Mouse (Mus musculus) intestine, embryonic 14.5 days (tissue): ENCODE results near the gene Ehd2. TPM values are rescaled to one million over a fixed set of nuclear protein-coding genes. Genes with fewer than 3 reads are reported as not detected.

ENCODE experiments used
- ATAC-seq: fragments of 200-750 bp; cut with Nextera tagmentation; replicated peaks from 2 replicates; pipeline ENCODE4 v1.8.0; 2017; ENCODE audit warnings: low read depth, moderate number of reproducible peaks, moderate TSS enrichment, moderate library complexity; ENCODE audit not compliant: low FRiP score, low TSS enrichment
- DNase-seq: peaks from one replicate; pipeline ENCODE4 v3.0.0-alpha.2; 2018; ENCODE audit warnings: low spot score
- H3K27ac ChIP-seq: fragments of 300-500 bp; sonication (generic); 2 replicates; pipeline ENCODE4 v1.5.1; 2014; ENCODE audit warnings: low read depth, mild to moderate bottlenecking, control low read depth
- H3K27me3 ChIP-seq: fragments of 300-500 bp; sonication (generic); replicated peaks from 2 replicates; pipeline ENCODE4 v1.6.1; 2014; ENCODE audit warnings: low read length, control low read depth; ENCODE audit not compliant: control insufficient read depth, insufficient read depth
- H3K36me3 ChIP-seq: fragments of 300-500 bp; sonication (generic); 2 replicates; pipeline ENCODE4 v1.6.1; 2014; ENCODE audit warnings: low read length, control low read depth; ENCODE audit not compliant: control insufficient read depth, insufficient read depth
- H3K4me1 ChIP-seq: fragments of 300-500 bp; sonication (generic); replicated peaks from 2 replicates; pipeline ENCODE4 v1.6.1; 2014; ENCODE audit warnings: low read length, control low read depth, mixed read lengths; ENCODE audit not compliant: control insufficient read depth, insufficient read depth
- H3K4me2 ChIP-seq: fragments of 300-500 bp; sonication (generic); 2 replicates; pipeline ENCODE4 v1.6.1; 2014; ENCODE audit warnings: low read length
- H3K4me3 ChIP-seq: fragments of 300-500 bp; sonication (generic); 2 replicates; pipeline ENCODE4 v1.5.1; 2014; ENCODE audit warnings: low read depth, low read length, control low read depth, mixed read lengths
- H3K9ac ChIP-seq: fragments of 300-500 bp; sonication (generic); 2 replicates; pipeline ENCODE4 v1.6.1; 2014; ENCODE audit warnings: mild to moderate bottlenecking, low read length
- H3K9me3 ChIP-seq: fragments of 300-500 bp; sonication (generic); 2 replicates; pipeline ENCODE4 v1.6.1; 2016; ENCODE audit warnings: low read length, control low read depth; ENCODE audit not compliant: control insufficient read depth
- WGBS: fragments of 180-500 bp; shearing (Covaris S2); extraction: QIAGEN DNeasy Blood & Tissue Kit; methylation state at CpG from one replicate; pipeline ENCODE4 v1.1.7; 2014; 5-methylcytosine and 5-hydroxymethylcytosine counted together
- polyA plus RNA-seq: library from polyadenylated mRNA; unstranded; fragments of >200 nt; fragmentation: Nextera tagmentation; extraction: Ambion mirVana; gene quantifications from 2 replicates; pipeline ENCODE4 v1.2.1, GENCODE M21; 2014

The Ehd2 gene
- polyA plus RNA-seq, 1 experiment from 2014 or later = 38.6 TPM

DNA sequence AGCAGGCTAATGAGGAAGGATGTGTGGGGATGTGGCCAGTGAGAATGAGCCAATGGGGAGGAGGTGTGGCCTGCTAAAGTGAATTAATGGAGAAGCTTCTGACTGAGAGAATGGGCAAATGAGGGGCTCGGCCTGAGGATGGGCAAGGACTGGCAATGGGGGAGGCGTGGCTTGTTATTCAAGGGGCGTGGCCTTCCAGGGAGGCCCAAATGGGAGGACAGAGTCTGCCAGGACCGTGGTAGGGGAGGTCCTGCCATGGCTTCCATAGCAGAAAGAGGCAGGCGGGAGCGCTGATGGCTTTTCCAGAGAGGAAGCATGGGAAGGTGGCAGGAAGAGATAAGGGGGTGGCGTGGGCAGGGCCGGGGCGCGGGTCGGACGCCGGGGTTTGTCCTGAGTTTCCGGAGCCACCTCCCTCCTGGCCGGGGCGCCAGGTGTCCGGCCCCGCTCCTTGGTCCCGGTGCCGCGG lies 12.4 kb downstream of the Ehd2 start:
- H3K27ac ChIP-seq = no peak overlapping the region
- H3K4me3 ChIP-seq = no peak overlapping the region
- no peak overlapping the region for H3K9ac ChIP-seq
- no peaks in the 10 kb centered on the region for H3K27me3 ChIP-seq
- ATAC-seq = peak; percentile 28; the same call in 1 of the 2 replicates
- peak overlapping the region; percentile 37 for H3K4me2 ChIP-seq
- no peaks in the 10 kb centered on the region; the same call in 1 of the 2 replicates for H3K4me1 ChIP-seq
- no peak for DNase-seq
- WGBS = 10% methylated on average over 21 of the region's 21 CpGs
- H3K36me3 ChIP-seq = peaks cover 54% of the 10 kb centered on the region
- H3K9me3 ChIP-seq = no peaks in the 10 kb centered on the region; the same call in 1 of the 2 replicates

DNA sequence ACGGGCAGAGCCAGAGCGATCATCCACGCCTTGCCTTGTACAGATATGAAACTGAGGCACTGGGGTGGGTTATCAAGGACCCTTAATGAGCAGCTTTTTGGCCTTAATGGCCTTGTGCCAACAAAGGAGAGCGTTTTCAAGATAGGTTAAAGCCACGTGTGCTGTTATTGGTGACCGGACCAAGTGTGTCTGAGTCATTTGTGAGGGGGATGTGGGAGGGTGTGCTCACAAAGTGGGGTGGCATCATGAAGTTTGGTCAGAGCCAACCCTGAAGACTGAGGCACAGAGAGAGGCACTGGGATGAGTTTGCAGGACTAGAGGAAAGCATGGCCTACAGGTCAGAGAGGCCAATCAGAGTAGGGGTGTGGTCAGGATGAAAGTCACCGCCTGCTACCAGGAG lies 12.9 kb downstream of the Ehd2 start:
- no peak overlapping the region for H3K4me2 ChIP-seq

DNA sequence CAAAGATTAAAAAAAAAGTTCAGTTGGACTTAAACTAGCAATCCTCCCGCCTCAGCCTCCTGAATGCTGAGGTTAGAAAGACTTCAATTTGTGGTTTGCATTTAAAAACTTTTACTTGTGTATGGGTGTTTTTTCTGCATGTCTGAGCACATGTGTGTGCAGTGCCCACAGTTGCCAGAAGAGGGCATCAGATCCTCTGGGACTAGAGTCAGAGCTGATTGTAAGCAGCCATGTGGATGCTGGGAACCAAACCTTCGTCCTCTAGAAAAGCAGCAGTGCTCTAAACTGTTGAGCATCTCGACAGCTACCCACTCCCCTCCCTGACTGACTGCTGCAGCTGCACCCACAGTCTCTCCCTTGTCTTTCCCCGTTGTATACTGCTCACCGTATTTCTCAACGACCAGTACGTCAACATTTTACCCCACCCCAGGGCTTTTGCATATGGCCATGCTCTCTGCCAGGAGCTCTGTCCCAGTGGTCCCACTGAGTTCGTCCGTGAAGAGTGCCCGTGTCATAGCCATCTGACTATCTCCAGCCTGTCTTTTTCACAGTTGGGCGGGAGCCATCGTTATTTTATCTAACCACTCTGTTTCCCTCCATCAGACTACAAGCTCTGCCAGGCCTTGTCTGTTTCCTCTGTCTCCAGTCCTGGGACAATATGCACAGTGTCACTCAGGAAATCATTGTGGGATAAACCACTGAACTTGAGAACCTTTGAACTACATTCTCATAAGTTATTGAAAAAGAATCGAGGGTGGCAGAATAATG lies 13.9 kb downstream of the Ehd2 start:
- ATAC-seq (no peak), DNase-seq (no peak)
- H3K27me3 ChIP-seq = no peaks in the 10 kb centered on the region
- no peak overlapping the region for H3K27ac ChIP-seq
- H3K9me3 ChIP-seq = no peaks in the 10 kb centered on the region; the same call in 1 of the 2 replicates
- H3K4me1 ChIP-seq = peaks cover 2% of the 10 kb centered on the region; the same call in 1 of the 2 replicates
- H3K36me3 ChIP-seq = peaks cover 48% of the 10 kb centered on the region
- no peak overlapping the region for H3K4me3 ChIP-seq
- WGBS = 93% methylated on average over 13 of the region's 13 CpGs
- no peak overlapping the region for H3K4me2 ChIP-seq
- H3K9ac ChIP-seq = no peak overlapping the region

More for the DNA sequence above, 12.9 kb downstream of the Ehd2 start:
- Histone ChIP-seq H3K27ac (no peak overlapping the region), H3K27me3 (no peaks in the 10 kb centered on the region), H3K4me3 (no peak overlapping the region), H3K9me3 (no peaks in the 10 kb centered on the region; the same call in 1 of the 2 replicates), H3K36me3 (peaks cover 53% of the 10 kb centered on the region), H3K4me1 (no peaks in the 10 kb centered on the region; the same call in 1 of the 2 replicates), H3K9ac (no peak overlapping the region)
- DNase-seq (no peak), ATAC-seq (no peak)
- 90% methylated on average over 7 of the region's 7 CpGs for WGBS

DNA sequence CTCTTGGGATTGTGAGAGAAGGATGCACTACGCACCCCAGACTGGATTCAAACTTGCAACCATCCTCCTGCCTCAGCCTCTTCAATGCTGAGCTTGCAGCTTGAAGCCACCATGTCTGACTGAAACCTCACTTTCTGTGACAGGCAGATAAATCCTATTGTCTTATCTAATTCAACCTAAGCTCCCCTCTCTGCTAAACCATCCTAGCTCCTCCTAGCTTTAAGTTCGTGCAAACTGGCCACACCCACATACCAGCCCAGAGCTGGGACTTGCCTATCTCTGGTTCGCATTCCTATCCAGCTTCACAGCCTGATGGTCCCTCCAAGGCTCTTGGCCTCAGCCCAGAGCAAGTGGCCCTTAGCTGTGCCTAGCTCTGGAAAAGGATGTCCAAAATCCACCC lies 15.0 kb downstream of the Ehd2 start:
- DNase-seq (no peak), ATAC-seq (no peak)
- H3K4me2 ChIP-seq = no peak overlapping the region

DNA sequence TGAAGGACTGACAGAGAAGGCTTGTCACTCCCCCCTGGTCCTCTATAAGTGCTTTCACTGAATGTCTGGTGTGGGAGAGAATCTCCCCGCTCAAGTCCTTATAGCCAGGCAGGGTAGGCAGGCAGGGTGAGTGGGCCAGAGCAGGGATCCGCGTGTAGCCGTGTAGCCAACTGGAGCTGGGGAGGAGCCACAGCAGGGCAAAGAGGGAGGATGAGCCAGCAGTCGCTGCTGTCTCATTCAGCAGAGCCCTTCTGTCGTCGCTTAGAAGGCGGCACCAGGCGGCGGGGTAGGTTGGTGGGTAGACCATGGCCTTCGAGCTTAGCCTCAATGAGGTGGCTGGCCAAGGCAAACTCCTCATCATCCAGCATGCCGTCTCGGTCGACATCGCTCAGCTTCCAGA lies 17.4 kb downstream of the Ehd2 start:
- Histone ChIP-seq H3K4me2 (no peak overlapping the region), H3K27ac (no peak overlapping the region), H3K4me1 (peaks cover 6% of the 10 kb centered on the region), H3K9ac (no peak overlapping the region), H3K9me3 (no peaks in the 10 kb centered on the region; the same call in 1 of the 2 replicates), H3K4me3 (no peak overlapping the region), H3K27me3 (no peaks in the 10 kb centered on the region), H3K36me3 (peaks cover 28% of the 10 kb centered on the region)
- no peak for DNase-seq
- 90% methylated on average over 15 of the region's 15 CpGs for WGBS
- no peak for ATAC-seq

More for the DNA sequence above, 15.0 kb downstream of the Ehd2 start:
- Histone ChIP-seq H3K36me3 (peaks cover 39% of the 10 kb centered on the region), H3K4me3 (no peak overlapping the region), H3K27ac (no peak overlapping the region), H3K9ac (no peak overlapping the region), H3K9me3 (no peaks in the 10 kb centered on the region; the same call in 1 of the 2 replicates), H3K4me1 (peaks cover 5% of the 10 kb centered on the region; the same call in 1 of the 2 replicates), H3K27me3 (no peaks in the 10 kb centered on the region)
- WGBS = 66% methylated on average over 3 of the region's 3 CpGs

DNA sequence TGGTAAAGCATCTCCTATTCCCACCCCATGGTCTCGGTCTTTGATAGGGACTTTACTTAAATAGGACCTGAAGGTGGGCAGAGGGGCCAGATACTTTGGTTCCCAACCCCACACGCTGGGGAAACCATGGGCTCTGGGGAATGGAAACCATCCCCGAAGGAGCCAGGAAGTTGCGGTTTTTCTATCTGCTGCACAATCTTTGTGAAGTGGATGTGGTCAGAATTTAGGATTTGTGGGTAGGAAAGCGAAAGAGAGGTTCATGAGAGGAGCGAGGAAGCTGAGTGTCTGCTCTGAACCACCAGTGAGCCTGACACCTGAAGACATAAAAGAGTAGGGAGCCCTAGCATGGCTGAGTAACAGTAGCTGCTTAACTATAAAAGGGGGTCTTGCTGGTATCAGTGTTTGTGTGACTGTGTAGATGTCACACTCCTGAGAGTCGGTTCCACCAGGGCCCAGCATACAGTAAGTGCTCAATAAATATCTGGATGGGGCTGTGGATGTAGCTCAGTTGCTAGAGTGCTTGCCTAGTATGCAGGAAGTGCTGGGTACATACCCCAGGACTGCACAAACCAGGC lies 18.1 kb downstream of the Ehd2 start:
- no peak overlapping the region for H3K4me3 ChIP-seq
- H3K27ac ChIP-seq = 0 out of 2 replicates have a peak overlapping the region, but pooled peaks have one; percentile 33
- ATAC-seq (no peak), DNase-seq (no peak)
- no peak overlapping the region for H3K4me2 ChIP-seq
- peaks cover 13% of the 10 kb centered on the region for H3K4me1 ChIP-seq
- no peaks in the 10 kb centered on the region for H3K27me3 ChIP-seq
- no peaks in the 10 kb centered on the region; the same call in 1 of the 2 replicates for H3K9me3 ChIP-seq
- H3K9ac ChIP-seq = no peak overlapping the region
- peaks cover 31% of the 10 kb centered on the region for H3K36me3 ChIP-seq
- 86% methylated on average over 7 of the region's 7 CpGs for WGBS

DNA sequence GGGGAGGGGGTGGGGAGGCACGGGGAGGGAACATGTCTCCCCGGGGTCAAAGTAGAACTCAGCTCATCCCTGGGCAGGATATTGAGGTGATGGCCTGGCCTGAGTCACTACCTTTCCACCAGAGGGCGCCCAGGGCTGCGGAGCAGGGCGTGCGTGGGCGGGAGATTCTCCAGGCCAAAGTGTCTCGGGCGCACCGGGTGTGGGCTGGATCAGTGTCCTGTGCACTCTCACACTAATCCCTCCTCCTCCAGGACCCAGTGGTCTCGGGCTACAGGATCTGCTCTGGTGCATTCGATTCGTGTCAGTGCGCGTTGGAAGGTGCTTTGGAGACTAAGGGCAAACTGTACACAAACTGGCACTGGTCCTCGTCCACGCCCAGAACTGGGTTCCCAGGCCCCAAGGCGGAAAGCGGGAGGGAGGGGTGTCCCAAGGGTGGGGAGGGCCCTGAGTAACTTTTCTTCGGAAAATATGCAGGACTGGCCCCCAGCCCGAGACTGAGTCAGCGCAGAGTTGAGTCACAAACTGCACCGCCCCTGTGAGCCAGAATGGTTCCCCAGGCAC lies 18.9 kb downstream of the Ehd2 start:
- H3K27me3 ChIP-seq = no peaks in the 10 kb centered on the region
- H3K27ac ChIP-seq = peak overlapping the region; percentile 33; the same call in 1 of the 2 replicates
- peaks cover 15% of the 10 kb centered on the region for H3K4me1 ChIP-seq
- no peaks in the 10 kb centered on the region; the same call in 1 of the 2 replicates for H3K9me3 ChIP-seq
- H3K36me3 ChIP-seq = peaks cover 40% of the 10 kb centered on the region
- H3K4me2 ChIP-seq = peak overlapping the region; percentile 48
- ATAC-seq = peak; percentile 62
- peak; percentile 92 for DNase-seq
- peak overlapping the region; percentile 11; the same call in 1 of the 2 replicates for H3K9ac ChIP-seq
- peak overlapping the region; percentile 15 for H3K4me3 ChIP-seq
- WGBS = 5% methylated on average over 23 of the region's 23 CpGs

DNA sequence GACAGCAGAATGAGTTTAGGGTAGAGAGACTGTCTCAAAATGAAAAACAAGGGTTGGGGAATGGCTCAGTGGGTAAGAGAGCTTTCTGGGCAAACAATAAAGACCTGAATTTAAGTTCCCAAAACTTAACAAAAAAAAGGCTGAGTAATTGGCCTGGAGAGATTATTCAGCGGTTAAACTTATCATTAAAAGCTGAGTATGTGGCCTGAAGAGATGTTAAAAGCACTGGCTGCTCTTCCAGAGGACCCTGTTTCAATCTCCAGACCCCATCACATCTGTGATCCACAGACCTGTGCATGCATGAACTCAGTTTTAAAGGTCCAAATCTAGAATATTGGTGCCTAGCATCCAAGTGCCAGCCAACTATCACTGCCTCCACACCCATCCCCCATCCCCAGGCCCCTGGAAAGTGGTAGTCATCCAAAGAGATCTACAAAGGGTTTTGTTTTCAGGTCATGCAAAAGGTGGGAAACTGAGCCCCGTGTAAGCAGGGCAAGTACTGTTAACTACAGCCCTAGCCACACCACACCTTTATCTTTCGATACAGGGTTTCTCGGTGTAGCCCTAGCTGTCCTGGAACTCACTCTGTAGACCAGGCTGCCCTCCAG lies 19.6 kb downstream of the Ehd2 start:
- 36% methylated on average over 4 of the region's 4 CpGs for WGBS
- no peak overlapping the region for H3K4me3 ChIP-seq

More for the DNA sequence above, 19.6 kb downstream of the Ehd2 start:
- Histone ChIP-seq H3K9me3 (no peaks in the 10 kb centered on the region), H3K27me3 (no peaks in the 10 kb centered on the region), H3K9ac (no peak overlapping the region), H3K4me1 (peaks cover 15% of the 10 kb centered on the region), H3K4me2 (peak overlapping the region; percentile 48), H3K36me3 (peaks cover 47% of the 10 kb centered on the region), H3K27ac (no peak overlapping the region)
- DNase-seq (no peak), ATAC-seq (no peak)
